Comparison of ENCODE assay signal across 8 mouse cellular contexts in genomic region chr2:110564673-110565627, GRCm38 (mm10). TPM values are rescaled to one million over a fixed set of nuclear protein-coding genes. Genes with fewer than 3 reads are reported as not detected.
DNase-seq lines count a peak whose midpoint lies in the region; ATAC-seq lines count a peak whose summit lies in the region.

No protein-coding gene starts in this region.

- peak; percentile 7 for DNase-seq in thymus, postnatal 4 days
- DNase-seq in thymus, postnatal 25 days: no peak
- peak; percentile 62 for DNase-seq in embryo, embryonic 9.5 days (ENCODE audit: extremely low spot score)
- peak; percentile 16 for DNase-seq in gonadal fat pad, adult 2 months (ENCODE audit: low read depth)
- DNase-seq in kidney, adult 8-10 months: peak; percentile 74 to 75
- peak; percentile 67 for DNase-seq in left cerebral cortex, postnatal 4 days
- peak; percentile 93 for DNase-seq in midbrain, embryonic 14.5 days
- DNase-seq in telencephalon, adult 2 months (ENCODE audit: low read depth, low spot score): peak; percentile 47

- intact Hi-C loops in left cerebral cortex, postnatal 4 days (cut with DNase I): loop anchor here (2.0 to 5.0 kb wide), 2 partner anchors 333 to 660 kb away; no protein-coding TSS in a partner anchor

- no peaks in the 10 kb centered on the region for H3K9me3 ChIP-seq in midbrain, embryonic 14.5 days (ENCODE audit: control insufficient read depth, low read length)

- no peak overlapping the region for H3K4me3 ChIP-seq in midbrain, embryonic 14.5 days (replicated peaks; ENCODE audit: low read depth, low read length)

- ATAC-seq in midbrain, embryonic 14.5 days (ENCODE audit: low FRiP score, low TSS enrichment): peak; percentile 84

- H3K9ac ChIP-seq in midbrain, embryonic 14.5 days (replicated peaks; ENCODE audit: low read length): no peak overlapping the region

- no peaks in the 10 kb centered on the region for H3K36me3 ChIP-seq in midbrain, embryonic 14.5 days (ENCODE audit: control insufficient read depth, insufficient read depth, low read length)

- no peak overlapping the region for H3K4me2 ChIP-seq in midbrain, embryonic 14.5 days (ENCODE audit: low read length)

- no peak overlapping the region for H3K27ac ChIP-seq in midbrain, embryonic 14.5 days (replicated peaks; ENCODE audit: low read depth, low read length)

- H3K4me1 ChIP-seq in midbrain, embryonic 14.5 days (ENCODE audit: control insufficient read depth, insufficient read depth, low read length): no peaks in the 10 kb centered on the region

- WGBS in midbrain, embryonic 14.5 days: 40% methylated on average over 5 of the region's 5 CpGs

- no peaks in the 10 kb centered on the region for H3K27me3 ChIP-seq in midbrain, embryonic 14.5 days (ENCODE audit: control insufficient read depth, insufficient read depth, low read length)

RNA-seq across cellular contexts. Expression of gene Slc5a12, which starts 32.1 kb away (rescaled TPM):
- polyA plus RNA-seq in gonadal fat pad, adult 2 months (2012; rRNA removed): not detected in 2 replicates
- total RNA-seq in left cerebral cortex, postnatal 4 days (2021): not detected
- polyA plus RNA-seq in midbrain, embryonic 14.5 days (2014; fragmentation: Nextera tagmentation; extraction: Ambion mirVana): not detected in 2 replicates
